12 mouse cellular contexts compared by ENCODE assay signal in genomic region chr14:73732161-73732560, GRCm38 (mm10).
DNase-seq lines count a peak whose midpoint lies in the region; ATAC-seq lines count a peak whose summit lies in the region.
"Had no signal": no experiment of that assay in that cellular context is flagged by ENCODE, and none has a peak within 500 bp of the region (broad histone marks: within the 10 kb centered on the region; RNA-seq: fewer than 3 reads in every experiment).

No protein-coding gene starts in this region.

- H3K4me3 ChIP-seq in intestine, embryonic 15.5 days (replicated peaks) = no peak overlapping the region
- H3K4me3 ChIP-seq in midbrain, embryonic 10.5 days = no peak overlapping the region
- H3K4me3 ChIP-seq: embryonic facial prominence, embryonic 12.5 days; liver, embryonic 13.5 days; neural tube, embryonic 13.5 days had no signal

- H3K4me1 ChIP-seq in intestine, embryonic 15.5 days (replicated peaks) = no peaks in the 10 kb centered on the region
- H3K4me1 ChIP-seq in midbrain, embryonic 10.5 days = peaks cover 5% of the 10 kb centered on the region; the same call in 1 of the 2 replicates
- H3K4me1 ChIP-seq: embryonic facial prominence, embryonic 12.5 days; liver, embryonic 13.5 days; neural tube, embryonic 13.5 days had no signal

- H3K9ac ChIP-seq in intestine, embryonic 15.5 days = no peak overlapping the region
- H3K9ac ChIP-seq: embryonic facial prominence, embryonic 12.5 days; liver, embryonic 13.5 days; neural tube, embryonic 13.5 days had no signal

- no peaks in the 10 kb centered on the region for H3K36me3 ChIP-seq in intestine, embryonic 15.5 days
- H3K36me3 ChIP-seq in midbrain, embryonic 10.5 days = no peaks in the 10 kb centered on the region
- H3K36me3 ChIP-seq: embryonic facial prominence, embryonic 12.5 days; liver, embryonic 13.5 days; neural tube, embryonic 13.5 days had no signal

- H3K9me3 ChIP-seq in intestine, embryonic 15.5 days = no peaks in the 10 kb centered on the region
- H3K9me3 ChIP-seq in midbrain, embryonic 10.5 days (replicated peaks) = no peaks in the 10 kb centered on the region
- H3K9me3 ChIP-seq: embryonic facial prominence, embryonic 12.5 days; liver, embryonic 13.5 days; neural tube, embryonic 13.5 days had no signal

- no peak overlapping the region for H3K4me2 ChIP-seq in intestine, embryonic 15.5 days (replicated peaks)
- H3K4me2 ChIP-seq: embryonic facial prominence, embryonic 12.5 days; liver, embryonic 13.5 days; neural tube, embryonic 13.5 days had no signal

- ATAC-seq in intestine, embryonic 15.5 days = no peak

- DNase-seq in gastrocnemius, postnatal 14 days = peak; percentile 13
- DNase-seq in gastrocnemius, adult 8-10 months (ENCODE audit: low spot score in 2 of 2) = no peak
- peak; percentile 86 for DNase-seq in brain, adult 2 months (ENCODE audit: low read depth, low spot score)
- DNase-seq in layer of hippocampus, adult 9-11 months = peak; percentile 70
- peak; percentile 70 to 77 for DNase-seq in right cerebral cortex, postnatal 10 days (ENCODE audit: low spot score in 2 of 2)
- no peak for DNase-seq in midbrain, embryonic 10.5 days (ENCODE audit: low spot score)
- DNase-seq in thymus, postnatal 4 days = no peak
- DNase-seq: heart, postnatal 4 days; liver, embryonic 13.5 days had no signal

- WGBS in intestine, embryonic 15.5 days = 57% methylated on average over 3 of the region's 3 CpGs
- WGBS in midbrain, embryonic 10.5 days = 41% methylated on average over 3 of the region's 3 CpGs

- no peaks in the 10 kb centered on the region for H3K27me3 ChIP-seq in intestine, embryonic 15.5 days (replicated peaks)
- no peaks in the 10 kb centered on the region for H3K27me3 ChIP-seq in midbrain, embryonic 10.5 days (ENCODE audit: low read depth, poor library complexity, severe bottlenecking)
- H3K27me3 ChIP-seq: embryonic facial prominence, embryonic 12.5 days; liver, embryonic 13.5 days; neural tube, embryonic 13.5 days had no signal

- intact Hi-C loops in gastrocnemius, postnatal 14 days (cut with DNase I; ENCODE audit: low total_unique reads) = no loop called here

- no peak overlapping the region for H3K27ac ChIP-seq in intestine, embryonic 15.5 days
- no peak overlapping the region for H3K27ac ChIP-seq in midbrain, embryonic 10.5 days (replicated peaks)
- H3K27ac ChIP-seq: embryonic facial prominence, embryonic 12.5 days; liver, embryonic 13.5 days; neural tube, embryonic 13.5 days had no signal

Comparison
In these comparisons a context has a peak if more than half of its experiments do, and no peak if none do; other contexts are left out.
1. DNase-seq: peak in gastrocnemius, postnatal 14 days (single experiment), brain, adult 2 months (single experiment), layer of hippocampus, adult 9-11 months (single experiment) and right cerebral cortex, postnatal 10 days (2 of 2); none in gastrocnemius, adult 8-10 months (0 of 2), midbrain, embryonic 10.5 days (single experiment) and thymus, postnatal 4 days (single experiment).